Mouse (Mus musculus) heart, embryonic 14.5 days (tissue): ENCODE measurements around the gene Ptch1. TPM values are rescaled to one million over a fixed set of nuclear protein-coding genes. Genes with fewer than 3 reads are reported as not detected.

Experiments used
- ATAC-seq: fragments of 200-750 bp; cut with Nextera tagmentation; 2 replicates; pipeline ENCODE4 v1.8.0; 2017; ENCODE audit warnings: low read depth, moderate TSS enrichment; ENCODE audit not compliant: insufficient number of reproducible peaks, insufficient read depth, low FRiP score
- H3K27ac ChIP-seq, 2 experiments: fragments of 200-500 bp in 1 of 2; fragments of 300-500 bp in 1 of 2; sonication (generic) in 1 of 2; replicated peaks in 1 of 2; 2 replicates each; pipeline ENCODE4 v1.5.1; 2012 to 2014; ENCODE audit warnings: low read depth in 2 of 2, low read length in 2 of 2, control low read depth in 1 of 2, mild to moderate bottlenecking in 1 of 2, mixed read lengths in 1 of 2; ENCODE audit not compliant: control insufficient read depth in 1 of 2, insufficient read depth in 1 of 2
- H3K27me3 ChIP-seq: fragments of 300-500 bp; sonication (generic); 2 replicates; pipeline ENCODE4 v1.6.1; 2014; ENCODE audit warnings: mild to moderate bottlenecking, low read length, control low read depth; ENCODE audit not compliant: control insufficient read depth, insufficient read depth
- H3K36me3 ChIP-seq: fragments of 300-500 bp; sonication (generic); 2 replicates; pipeline ENCODE4 v1.6.1; 2014; ENCODE audit warnings: mild to moderate bottlenecking, control low read depth, low read length, mixed read lengths; ENCODE audit not compliant: control insufficient read depth, insufficient read depth
- H3K4me1 ChIP-seq, 2 experiments: fragments of 200-500 bp in 1 of 2; fragments of 300-500 bp in 1 of 2; sonication (generic) in 1 of 2; 2 replicates each; pipeline ENCODE4 v1.6.1; 2012 to 2014; ENCODE audit warnings: low read length in 2 of 2, control low read depth in 1 of 2, mixed read lengths in 1 of 2; ENCODE audit not compliant: control insufficient read depth in 2 of 2, insufficient read depth in 2 of 2
- H3K4me2 ChIP-seq: fragments of 300-500 bp; sonication (generic); 2 replicates; pipeline ENCODE4 v1.6.1; 2014; ENCODE audit warnings: mild to moderate bottlenecking, low read length
- H3K4me3 ChIP-seq, 2 experiments: fragments of 200-500 bp in 1 of 2; fragments of 300-500 bp in 1 of 2; sonication (generic) in 1 of 2; 2 replicates each; pipeline ENCODE4 v1.5.1; 2012 to 2014; ENCODE audit warnings: low read length in 2 of 2, mild to moderate bottlenecking in 2 of 2, control low read depth in 1 of 2, low read depth in 1 of 2, moderate library complexity in 1 of 2; ENCODE audit not compliant: control insufficient read depth in 1 of 2, insufficient read depth in 1 of 2
- H3K9ac ChIP-seq: fragments of 300-500 bp; sonication (generic); 2 replicates; pipeline ENCODE4 v1.6.1; 2014; ENCODE audit warnings: mild to moderate bottlenecking, low read length
- H3K9me3 ChIP-seq: fragments of 300-500 bp; sonication (generic); 2 replicates; pipeline ENCODE4 v1.6.1; 2016; ENCODE audit warnings: low read length, control low read depth; ENCODE audit not compliant: control insufficient read depth
- WGBS: fragments of 180-500 bp; shearing (Covaris S2); extraction: QIAGEN DNeasy Blood & Tissue Kit; methylation state at CpG from one replicate; pipeline ENCODE4 v1.1.7; 2014; 5-methylcytosine and 5-hydroxymethylcytosine counted together
- polyA plus RNA-seq: library from polyadenylated mRNA; unstranded; fragments of >200 nt; fragmentation: Nextera tagmentation; extraction: Ambion mirVana; gene quantifications from 2 replicates; pipeline ENCODE4 v1.2.1, GENCODE M21; 2014

Gene Ptch1
- polyA plus RNA-seq, 1 experiment from 2014 or later: 8.4 TPM

GRCm38 (mm10) chr13:63486791-63487706 is 86.3 kb downstream of the Ptch1 start:
- no peaks in the 10 kb centered on the region for H3K4me1 ChIP-seq
- no peak overlapping the region for H3K27ac ChIP-seq
- no peaks in the 10 kb centered on the region for H3K36me3 ChIP-seq
- no peak for ATAC-seq
- H3K9ac ChIP-seq: no peak overlapping the region
- H3K9me3 ChIP-seq: no peaks in the 10 kb centered on the region
- WGBS: 43% methylated on average over 18 of the region's 18 CpGs
- H3K4me2 ChIP-seq: no peak overlapping the region
- no peak overlapping the region for H3K4me3 ChIP-seq
- no peaks in the 10 kb centered on the region for H3K27me3 ChIP-seq

- 54% methylated on average over 8 of the region's 8 CpGs for whole genome bisulfite sequencing
- Histone ChIP-seq H3K4me3 (no peak overlapping the region), H3K4me1 (peaks cover 0 to 5% of the 10 kb centered on the region in 2 experiments; a peak in 1 of 4 replicates), H3K27me3 (no peaks in the 10 kb centered on the region), H3K36me3 (no peaks in the 10 kb centered on the region), H3K27ac (no peak overlapping the region), H3K4me2 (no peak overlapping the region), H3K9ac (no peak overlapping the region), H3K9me3 (no peaks in the 10 kb centered on the region)
- ATAC-seq: no peak
Observed at GRCm38 (mm10) chr13:63475356-63475755, 98.0 kb downstream of the Ptch1 start.

Other genes starting within 250 kb of the Ptch1 start
- 15.2 and 15.5 TPM in 2 replicates for gene Fancc, start 76.3 kb downstream of the Ptch1 start, polyA plus RNA-seq
- 13.0 and 14.3 TPM in 2 replicates for gene Ercc6l2, start 241.6 kb upstream of the Ptch1 start, polyA plus RNA-seq